Mouse (Mus musculus) adrenal gland, postnatal 10 days (tissue): ENCODE data around the gene Tox3. TPM values are rescaled to one million over a fixed set of nuclear protein-coding genes. Genes with fewer than 3 reads are reported as not detected.

Source experiments
- DNase-seq: peaks from one replicate; pipeline ENCODE4 v3.0.0; 2021; ENCODE audit warnings: mixed read lengths
- total RNA-seq, 2 experiments: library from RNA; stranded (reverse); gene quantifications; 2 replicates each; pipeline ENCODE4 v1.2.3; 2021

Tox3 gene
- total RNA-seq, 2 experiments from 2014 or later: 3.9 to 5.1 TPM

DNA sequence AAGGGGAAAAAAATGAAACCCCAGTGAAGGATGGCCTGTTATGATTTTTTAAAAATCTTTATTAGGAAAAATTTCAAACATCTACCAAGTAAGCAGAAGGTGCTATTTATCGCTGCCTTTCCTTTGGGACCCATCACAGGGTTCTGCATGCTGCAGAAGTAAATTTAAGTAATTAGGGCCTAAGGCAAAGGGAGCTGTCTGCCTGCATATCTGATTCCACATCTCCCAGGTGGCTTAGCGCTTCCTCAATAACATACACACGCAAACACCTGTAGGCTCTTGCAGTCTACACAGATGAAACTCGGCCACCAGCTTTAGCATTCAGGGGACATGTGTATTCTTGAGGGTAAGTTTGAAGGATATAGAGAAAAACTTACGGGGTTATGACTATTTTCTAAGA lies 104.2 kb downstream of the Tox3 start:
- no peak for DNase-seq

DNA sequence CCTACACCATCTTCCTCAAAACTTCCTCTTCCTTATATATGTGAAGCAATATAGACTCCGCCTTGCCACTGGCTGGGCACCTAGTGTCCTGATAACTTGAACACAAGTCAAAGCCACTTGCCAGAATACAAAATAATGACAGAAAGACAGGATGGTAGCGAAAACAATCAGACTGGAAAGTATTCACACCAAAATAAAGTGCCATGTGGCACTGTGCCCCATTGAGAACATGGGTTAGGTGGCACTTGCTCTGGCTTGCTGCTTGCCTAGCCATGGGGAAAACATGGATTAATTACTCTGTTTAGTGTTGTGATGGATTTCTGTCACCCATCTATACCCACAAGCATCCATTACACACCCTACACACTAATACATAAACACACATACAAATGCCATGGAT lies 105.8 kb downstream of the Tox3 start:
- no peak for DNase-seq

- DNase-seq: no peak
Measured at GRCm38 (mm10) chr8:90241461-90241860, 106.7 kb downstream of the Tox3 start.

GRCm38 (mm10) chr8:90232501-90232900 lies 115.6 kb downstream of the Tox3 start:
- no peak for DNase-seq

DNA sequence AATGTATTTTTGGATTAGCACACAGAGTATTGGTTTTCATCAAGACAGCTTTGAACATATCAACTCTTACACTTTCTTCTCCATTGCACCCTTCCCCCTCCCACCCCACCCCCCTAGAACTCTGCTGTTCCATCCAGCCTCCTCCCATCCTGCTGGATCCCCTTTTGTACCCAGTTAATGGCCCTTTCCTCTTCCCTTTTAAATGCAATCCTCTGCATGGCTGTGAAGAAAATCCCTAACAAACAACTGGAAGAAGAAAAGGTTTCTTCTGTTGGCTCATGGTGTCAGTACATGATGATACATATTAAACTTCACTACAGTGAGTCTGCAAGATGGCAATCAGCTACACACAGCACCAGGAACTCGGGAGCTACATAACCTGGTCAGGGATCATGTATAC lies 124.0 kb downstream of the Tox3 start:
- no peak for DNase-seq

- no peak for DNase-seq
Measured at GRCm38 (mm10) chr8:90209105-90210037, 138.8 kb downstream of the Tox3 start.
